Mouse (Mus musculus): Measurements from ENCODE around the gene Tlcd2.
"Not testable (repeated sequence)": the region's sequence is repeated elsewhere in the genome, so short reads cannot be mapped to it uniquely, and the experiment has no call there.

Tlcd2 gene

GRCm38 (mm10) chr11:75449695-75450094 lies 11.8 kb upstream of the Tlcd2 start:
- DNase-seq (ENCODE audit: low read depth, low spot score): no peak

- DNase-seq (ENCODE audit: low read depth, low spot score): no peak
Observed at GRCm38 (mm10) chr11:75450304-75450908, 11.1 kb upstream of the Tlcd2 start.

- no peak for DNase-seq (ENCODE audit: low read depth, low spot score)
Observed at GRCm38 (mm10) chr11:75450936-75451335, 10.6 kb upstream of the Tlcd2 start.

GRCm38 (mm10) chr11:75452081-75452480 lies 9.4 kb upstream of the Tlcd2 start:
- no peak for DNase-seq (ENCODE audit: low read depth, low spot score)

- DNase-seq (ENCODE audit: low read depth, low spot score): no peak
Observed at GRCm38 (mm10) chr11:75452812-75453557, 8.5 kb upstream of the Tlcd2 start.

GRCm38 (mm10) chr11:75453991-75454930 lies 7.3 kb upstream of the Tlcd2 start, which contains the start of gene Wdr81:
Gene Wdr81, minus strand, starts transcription at chr11:75454717.
- DNase-seq (ENCODE audit: low read depth, low spot score): peak; percentile 93

GRCm38 (mm10) chr11:75455041-75455736 lies 6.3 kb upstream of the Tlcd2 start:
- DNase-seq (ENCODE audit: low read depth, low spot score): no peak

GRCm38 (mm10) chr11:75455971-75456370 lies 5.5 kb upstream of the Tlcd2 start:
- DNase-seq (ENCODE audit: low read depth, low spot score): not testable (repeated sequence)

GRCm38 (mm10) chr11:75456440-75456871 lies 5.1 kb upstream of the Tlcd2 start:
- DNase-seq (ENCODE audit: low read depth, low spot score): no peak

GRCm38 (mm10) chr11:75458169-75458568 lies 3.3 kb upstream of the Tlcd2 start:
- DNase-seq (ENCODE audit: low read depth, low spot score): peak; percentile 33

GRCm38 (mm10) chr11:75458628-75459041 lies 2.9 kb upstream of the Tlcd2 start:
- no peak for DNase-seq (ENCODE audit: low read depth, low spot score)

GRCm38 (mm10) chr11:75459141-75459711 lies 2.3 kb upstream of the Tlcd2 start:
- DNase-seq (ENCODE audit: low read depth, low spot score): no peak

- no peak for DNase-seq (ENCODE audit: low read depth, low spot score)
Observed at GRCm38 (mm10) chr11:75459751-75460102, 1.8 kb upstream of the Tlcd2 start.

- DNase-seq (ENCODE audit: low read depth, low spot score): peak; percentile 89
Observed at GRCm38 (mm10) chr11:75460103-75460843, 1.2 kb upstream of the Tlcd2 start.

GRCm38 (mm10) chr11:75461743-75462252 lies 283 bp downstream of the Tlcd2 start:
- no peak for DNase-seq (ENCODE audit: low read depth, low spot score)

- DNase-seq (ENCODE audit: low read depth, low spot score): peak; percentile 17
Observed at GRCm38 (mm10) chr11:75462253-75462783, 803 bp downstream of the Tlcd2 start.

GRCm38 (mm10) chr11:75462865-75463336 lies 1.4 kb downstream of the Tlcd2 start:
- DNase-seq (ENCODE audit: low read depth, low spot score): peak; percentile 94

- DNase-seq (ENCODE audit: low read depth, low spot score): no peak
Observed at GRCm38 (mm10) chr11:75463624-75464023, 2.1 kb downstream of the Tlcd2 start.

- DNase-seq (ENCODE audit: low read depth, low spot score): no peak
Observed at GRCm38 (mm10) chr11:75464417-75464816, 2.9 kb downstream of the Tlcd2 start.

GRCm38 (mm10) chr11:75465051-75465450 lies 3.5 kb downstream of the Tlcd2 start:
- DNase-seq (ENCODE audit: low read depth, low spot score): no peak
